Mouse (Mus musculus): Measurements from ENCODE around the gene Mxi1. TPM values are rescaled to one million over a fixed set of nuclear protein-coding genes. Genes with fewer than 3 reads are reported as not detected.

The Mxi1 gene
- total and polyA plus RNA-seq, 3 experiments, result 29.0 to 60.9 TPM; not detected in 1

DNA sequence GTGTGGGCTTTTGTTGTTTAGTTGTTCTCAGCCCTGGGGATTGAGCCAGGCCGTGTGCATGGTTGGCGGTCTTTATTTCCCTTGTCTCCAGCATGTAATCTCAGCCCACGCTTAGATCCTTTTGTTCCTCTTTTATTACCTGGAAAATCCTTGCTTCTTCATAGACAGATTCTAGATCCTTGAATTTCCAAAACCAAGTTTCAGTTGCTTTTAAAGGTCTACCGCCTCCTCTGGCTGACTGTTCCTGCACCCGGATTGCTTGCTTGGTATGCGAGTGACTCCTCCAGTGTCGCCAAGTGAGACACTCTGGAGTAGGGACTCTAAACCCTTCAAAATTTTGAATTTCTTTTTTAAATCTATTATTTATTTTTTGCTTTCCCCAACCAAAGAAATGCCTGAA lies 56.6 kb downstream of the Mxi1 start:
- no peaks in the 10 kb centered on the region; a peak in 1 of 4 replicates for H3K36me3 ChIP-seq (ENCODE audit: control insufficient read depth in 1 of 2, insufficient read depth in 2 of 2, low read length in 2 of 2)
- TF ChIP-seq MAZ (IDR thresholded peaks at IDR 0.05; ENCODE audit: low read depth, low read length), result no peak
- TF ChIP-seq CTCF (IDR thresholded peaks at IDR 0.05 in 2 of 3, conservative IDR thresholded peaks at IDR 0.05 in 1 of 3; ENCODE audit: control insufficient read depth in 1 of 3, insufficient read depth in 1 of 3, low read depth in 2 of 3, low read length in 3 of 3, poor library complexity in 1 of 3, severe bottlenecking in 1 of 3), result no peak
- no peak for TF ChIP-seq MEF2A (IDR thresholded peaks at IDR 0.05; ENCODE audit: extremely low read depth, insufficient replicate concordance, low read depth, low read length, poor library complexity, severe bottlenecking)
- TF ChIP-seq POLR2AphosphoS2 (IDR thresholded peaks at IDR 0.05; ENCODE audit: low read length), result no peak
- TF ChIP-seq CHD1 (IDR thresholded peaks at IDR 0.05; ENCODE audit: low read depth, low read length), result no peak
- no peak for TF ChIP-seq ZKSCAN1 (IDR thresholded peaks at IDR 0.05; ENCODE audit: low read depth, low read length)
- no peak for TF ChIP-seq POLR2AphosphoS5 (IDR thresholded peaks at IDR 0.05; ENCODE audit: borderline replicate concordance, low read depth, low read length)
- no peak for TF ChIP-seq MAFK (IDR thresholded peaks at IDR 0.05; ENCODE audit: borderline replicate concordance, low read depth, low read length)
- TF ChIP-seq JUND (IDR thresholded peaks at IDR 0.05; ENCODE audit: low read depth, low read length), result no peak
- TF ChIP-seq MYB (IDR thresholded peaks at IDR 0.05; ENCODE audit: low read depth, low read length), result no peak
- TF ChIP-seq SMC3 (IDR thresholded peaks at IDR 0.05; ENCODE audit: low read depth, low read length), result no peak
- TF ChIP-seq NELFE (IDR thresholded peaks at IDR 0.05; ENCODE audit: low read depth, low read length), result no peak
- TF ChIP-seq SIN3A (IDR thresholded peaks at IDR 0.05; ENCODE audit: low read length), result no peak
- TF ChIP-seq USF1 (IDR thresholded peaks at IDR 0.05; ENCODE audit: low read depth, low read length), result no peak
- TF ChIP-seq ZC3H11A (IDR thresholded peaks at IDR 0.05; ENCODE audit: low read depth, low read length), result no peak
- no peak for TF ChIP-seq GATA1 (IDR thresholded peaks at IDR 0.05; ENCODE audit: low read depth, low read length)
- TF ChIP-seq MYC (IDR thresholded peaks at IDR 0.05; ENCODE audit: low read depth, low read length), result no peak
- no peak for TF ChIP-seq ELF1 (IDR thresholded peaks at IDR 0.05; ENCODE audit: low read depth, low read length)
- H3K9ac ChIP-seq (ENCODE audit: control insufficient read depth, low read depth, low read length, poor library complexity, severe bottlenecking), result no peak overlapping the region
- no peak overlapping the region for H3K27ac ChIP-seq (ENCODE audit: control insufficient read depth, low read depth, low read length)
- no peaks in the 10 kb centered on the region for H3K27me3 ChIP-seq (ENCODE audit: control insufficient read depth in 1 of 2, insufficient read depth in 2 of 2, low read length in 2 of 2)
- no peak for DNase-seq (ENCODE audit: low read depth, low spot score)
- H3K4me3 ChIP-seq (ENCODE audit: control insufficient read depth in 1 of 2, insufficient read depth in 1 of 2, low read depth in 2 of 2, low read length in 2 of 2), result no peak overlapping the region
- H3K9me3 ChIP-seq (replicated peaks; ENCODE audit: insufficient read depth, low read length), result no peaks in the 10 kb centered on the region
- H3K4me1 ChIP-seq (ENCODE audit: control insufficient read depth in 1 of 2, insufficient read depth in 2 of 2, low read length in 2 of 2), result peaks cover 2 to 3% of the 10 kb centered on the region in 2 experiments; a peak in 1 of 4 replicates
- no peaks in the 10 kb centered on the region for H3K79me2 ChIP-seq (ENCODE audit: control insufficient read depth, insufficient read depth, low read length, poor library complexity)

DNA sequence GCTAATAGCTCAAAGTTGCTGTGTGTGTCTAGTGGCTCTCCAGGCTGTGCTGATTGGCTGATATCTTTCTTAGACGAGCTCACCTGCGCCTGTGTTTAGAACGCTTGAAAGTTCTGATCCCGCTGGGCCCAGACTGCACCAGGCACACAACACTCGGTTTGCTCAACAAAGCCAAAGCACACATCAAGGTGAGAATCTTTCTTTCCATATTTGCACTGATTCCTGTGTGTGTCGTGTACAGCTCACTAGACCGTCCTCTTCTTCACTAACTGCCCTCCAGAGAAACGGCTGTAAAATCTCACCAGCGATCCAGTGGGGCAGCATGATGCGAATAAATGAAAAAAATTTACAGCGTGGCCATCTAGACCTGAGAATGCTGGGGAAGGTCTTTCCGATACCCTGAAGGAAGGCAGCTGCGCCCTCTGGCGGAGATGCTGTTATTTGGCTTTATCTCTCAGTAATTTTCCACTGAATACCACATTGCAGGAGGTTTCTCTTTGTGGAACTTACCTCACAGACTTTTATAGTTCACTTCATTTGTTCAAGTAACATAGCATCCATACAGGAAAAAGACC lies 59.2 kb downstream of the Mxi1 start:
- DNase-seq (ENCODE audit: low read depth, low spot score), result peak; percentile 81
- Histone ChIP-seq H3K79me2 (ENCODE audit: control insufficient read depth, insufficient read depth, low read length, poor library complexity) (no peaks in the 10 kb centered on the region), H3K36me3 (ENCODE audit: control insufficient read depth in 1 of 2, insufficient read depth in 2 of 2, low read length in 2 of 2) (no peaks in the 10 kb centered on the region; a peak in 1 of 4 replicates), H3K27ac (ENCODE audit: control insufficient read depth, low read depth, low read length) (no peak overlapping the region), H3K4me3 (ENCODE audit: control insufficient read depth in 1 of 2, insufficient read depth in 1 of 2, low read depth in 2 of 2, low read length in 2 of 2) (no peak overlapping the region), H3K27me3 (ENCODE audit: control insufficient read depth in 1 of 2, insufficient read depth in 2 of 2, low read length in 2 of 2) (no peaks in the 10 kb centered on the region), H3K9me3 (replicated peaks; ENCODE audit: insufficient read depth, low read length) (no peaks in the 10 kb centered on the region), H3K4me1 (ENCODE audit: control insufficient read depth in 1 of 2, insufficient read depth in 2 of 2, low read length in 2 of 2) (peaks cover 1 to 3% of the 10 kb centered on the region in 2 experiments; a peak in 1 of 4 replicates), H3K9ac (ENCODE audit: control insufficient read depth, low read depth, low read length, poor library complexity, severe bottlenecking) (no peak overlapping the region)
- TF ChIP-seq SMC3 (IDR thresholded peaks at IDR 0.05; ENCODE audit: low read depth, low read length) (peak; percentile 99), TCF12 (IDR thresholded peaks at IDR 0.05; ENCODE audit: low read depth, low read length) (no peak), NRF1 (IDR thresholded peaks at IDR 0.05; ENCODE audit: insufficient read depth, low read depth, low read length, poor library complexity, severe bottlenecking) (no peak), ZC3H11A (IDR thresholded peaks at IDR 0.05; ENCODE audit: low read depth, low read length) (peak; percentile 92), CTCF (IDR thresholded peaks at IDR 0.05 in 2 of 3, conservative IDR thresholded peaks at IDR 0.05 in 1 of 3; ENCODE audit: control insufficient read depth in 1 of 3, insufficient read depth in 1 of 3, low read depth in 2 of 3, low read length in 3 of 3, poor library complexity in 1 of 3, severe bottlenecking in 1 of 3) (peak; percentile 89 to 98 (median 90)), USF2 (IDR thresholded peaks at IDR 0.05; ENCODE audit: borderline replicate concordance in 1 of 2, insufficient read depth in 1 of 2, low read depth in 1 of 2, low read length in 2 of 2) (no peak), TBP (IDR thresholded peaks at IDR 0.05; ENCODE audit: low read depth, low read length) (no peak), ELF1 (IDR thresholded peaks at IDR 0.05; ENCODE audit: low read depth, low read length) (no peak), RAD21 (IDR thresholded peaks at IDR 0.05; ENCODE audit: low read depth, low read length) (peak; percentile 99), GATA1 (IDR thresholded peaks at IDR 0.05; ENCODE audit: low read depth, low read length) (peak; percentile 66), CHD2 (IDR thresholded peaks at IDR 0.05; ENCODE audit: low read length) (no peak), RCOR1 (IDR thresholded peaks at IDR 0.05; ENCODE audit: low read depth, low read length) (no peak), CHD1 (IDR thresholded peaks at IDR 0.05; ENCODE audit: low read depth, low read length) (no peak), BHLHE40 (IDR thresholded peaks at IDR 0.05; ENCODE audit: borderline replicate concordance, low read depth, low read length) (no peak), SIN3A (IDR thresholded peaks at IDR 0.05; ENCODE audit: low read length) (peak; percentile 74; the same call in 1 of the 2 replicates), MYC (IDR thresholded peaks at IDR 0.05; ENCODE audit: low read depth, low read length) (0 out of 2 replicates have a peak, but pooled peaks have one; percentile 54), ZNF384 (IDR thresholded peaks at IDR 0.05; ENCODE audit: low read depth, low read length) (peak; percentile 64), ETS1 (IDR thresholded peaks at IDR 0.05; ENCODE audit: low read depth, low read length) (no peak), MAFK (IDR thresholded peaks at IDR 0.05; ENCODE audit: borderline replicate concordance, low read depth, low read length) (no peak), ZKSCAN1 (IDR thresholded peaks at IDR 0.05; ENCODE audit: low read depth, low read length) (no peak)
